Mouse (Mus musculus) left cerebral cortex, adult 2 months (tissue): ENCODE measurements around the gene Nedd4. TPM values are rescaled to one million over a fixed set of nuclear protein-coding genes. Genes with fewer than 3 reads are reported as not detected.
A peak's percentile ranks its signal among the peaks of the same experiment; 100 is the strongest.

Source experiments
- DNase-seq, 2 experiments: peaks; one replicate each; pipeline ENCODE4 v3.0.0; 2021 to 2022; ENCODE audit warnings: low spot score in 2 of 2, mixed read lengths in 1 of 2; ENCODE audit errors: extremely low spot score in 1 of 2
- H3K27ac ChIP-seq: fragments of 200-600 bp; 2 replicates; pipeline ENCODE4 v1.8.1; 2022
- H3K4me3 ChIP-seq: fragments of 200-600 bp; 2 replicates; pipeline ENCODE4 v1.8.1; 2022
- CTCF ChIP-seq: fragments of 200-600 bp; IDR thresholded peaks from 2 replicates; pipeline ENCODE4 v1.8.1; 2022; ENCODE audit warnings: antibody characterized with exemption, mild to moderate bottlenecking, moderate library complexity
- intact Hi-C: fragments of 180-260 bp; cut with DNase I; formaldehyde crosslinking; loops from one replicate; pipeline ENCODE4 v1.15.1; 2025
- total RNA-seq, 2 experiments: library from RNA; stranded (reverse); gene quantifications; 2 replicates each; pipeline ENCODE4 v1.2.3; 2021

Nedd4 gene
- total RNA-seq, 2 experiments from 2014 or later: 268 to 283 TPM

- intact Hi-C loops: no loop called here
- H3K27ac ChIP-seq: no peak overlapping the region
- DNase-seq: no peak
- TF ChIP-seq CTCF: no peak
- H3K4me3 ChIP-seq: no peak overlapping the region
Measured at GRCm38 (mm10) chr9:72686506-72686905, 24.4 kb downstream of the Nedd4 start.

- no peak for DNase-seq
- TF ChIP-seq CTCF: peak; percentile 34
- H3K27ac ChIP-seq: no peak overlapping the region
- H3K4me3 ChIP-seq: no peak overlapping the region
- intact Hi-C loops: no loop called here
Measured at GRCm38 (mm10) chr9:72689522-72689921, 27.4 kb downstream of the Nedd4 start.

DNA sequence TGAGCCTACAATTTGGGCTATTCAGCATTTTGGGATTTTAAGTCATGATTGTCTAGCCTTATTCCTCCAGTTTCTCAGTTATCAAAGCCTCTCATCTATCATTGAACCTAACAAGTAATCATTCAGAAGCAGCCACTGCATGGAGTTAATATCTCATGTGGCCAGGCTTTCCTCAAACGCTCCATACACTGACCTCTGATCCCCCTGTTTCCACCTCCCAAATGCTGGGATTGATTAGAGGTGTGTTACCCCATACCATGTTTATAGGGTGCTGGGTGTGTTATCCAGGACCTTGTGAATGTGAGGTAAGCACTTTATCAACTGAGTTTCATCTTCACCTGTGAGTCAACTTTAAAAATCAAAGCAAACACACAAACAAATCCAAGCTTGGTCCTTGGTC lies 28.7 kb downstream of the Nedd4 start:
- DNase-seq: no peak
- Histone ChIP-seq H3K4me3 (no peak overlapping the region), H3K27ac (no peak overlapping the region)
- TF ChIP-seq CTCF: no peak
- intact Hi-C loops: no loop called here

DNA sequence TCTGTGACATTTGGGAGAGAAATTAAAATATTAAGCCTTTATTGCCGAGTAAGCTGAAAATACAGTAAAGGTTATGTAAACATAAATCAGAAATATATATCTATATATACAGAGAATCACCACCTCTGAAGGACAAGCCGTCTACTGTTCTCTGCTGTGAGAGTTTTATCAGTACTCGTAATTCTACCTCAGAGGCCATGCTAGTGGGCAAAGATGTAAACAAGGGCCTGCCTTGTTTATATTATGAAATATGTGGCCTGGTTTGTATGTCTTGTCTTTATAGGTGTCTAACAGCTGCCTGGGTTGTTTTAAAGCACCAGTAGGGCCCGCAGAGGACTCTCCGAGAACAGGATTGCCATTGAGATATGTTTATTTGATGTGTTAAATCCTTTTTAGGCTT lies 29.8 kb downstream of the Nedd4 start:
- H3K4me3 ChIP-seq: no peak overlapping the region
- intact Hi-C loops: no loop called here
- DNase-seq: no peak
- peak overlapping the region; percentile 66 for H3K27ac ChIP-seq
- no peak for TF ChIP-seq CTCF

GRCm38 (mm10) chr9:72693081-72693696 lies 31.0 kb downstream of the Nedd4 start:
- TF ChIP-seq CTCF: no peak
- intact Hi-C loops: no loop called here
- DNase-seq: peak in 1 of 2 experiments; percentile 21
- Histone ChIP-seq H3K4me3 (peak overlapping the region; percentile 15; the same call in 1 of the 2 replicates), H3K27ac (peak overlapping the region; percentile 66)

DNA sequence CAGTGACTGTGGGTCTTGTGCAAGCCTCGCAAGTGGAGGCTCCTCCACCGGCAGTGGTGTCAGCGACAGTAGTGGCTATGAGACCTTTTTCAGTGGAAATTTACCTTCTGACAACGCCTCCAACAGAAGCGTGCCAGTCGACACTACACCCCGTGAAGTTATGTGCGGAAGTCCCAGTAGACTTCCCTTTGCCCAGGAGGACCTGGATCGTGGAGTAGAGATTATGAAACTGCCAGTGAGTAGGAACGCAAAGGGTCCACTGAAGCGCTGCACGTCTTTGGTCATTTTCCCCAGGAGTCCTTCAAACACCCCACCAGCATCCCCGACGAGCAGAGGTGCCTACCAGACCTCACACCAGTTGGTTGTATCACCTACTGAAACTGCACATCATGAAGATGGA lies 31.7 kb downstream of the Nedd4 start:
- no peak for DNase-seq
- intact Hi-C loops: no loop called here
- TF ChIP-seq CTCF: no peak
- Histone ChIP-seq H3K27ac (peak overlapping the region; percentile 66), H3K4me3 (no peak overlapping the region)

GRCm38 (mm10) chr9:72696508-72696907 lies 34.4 kb downstream of the Nedd4 start:
- intact Hi-C loops: no loop called here
- H3K4me3 ChIP-seq: no peak overlapping the region
- DNase-seq: no peak
- no peak overlapping the region for H3K27ac ChIP-seq
- TF ChIP-seq CTCF: no peak

- TF ChIP-seq CTCF: no peak
- intact Hi-C loops: no loop called here
- no peak for DNase-seq
- Histone ChIP-seq H3K4me3 (no peak overlapping the region), H3K27ac (no peak overlapping the region)
Measured at GRCm38 (mm10) chr9:72697779-72698178, 35.6 kb downstream of the Nedd4 start.

- intact Hi-C loops: no loop called here
- DNase-seq: no peak
- no peak for TF ChIP-seq CTCF
- no peak overlapping the region for H3K4me3 ChIP-seq
- peak overlapping the region; percentile 2; the same call in 1 of the 2 replicates for H3K27ac ChIP-seq
Measured at GRCm38 (mm10) chr9:72699702-72700101, 37.6 kb downstream of the Nedd4 start.

- Histone ChIP-seq H3K4me3 (no peak overlapping the region), H3K27ac (no peak overlapping the region)
- intact Hi-C loops: no loop called here
- TF ChIP-seq CTCF: no peak
- no peak for DNase-seq
Measured at GRCm38 (mm10) chr9:72701441-72701840, 39.3 kb downstream of the Nedd4 start.

GRCm38 (mm10) chr9:72702075-72702474 lies 39.9 kb downstream of the Nedd4 start:
- TF ChIP-seq CTCF: no peak
- DNase-seq: no peak
- Histone ChIP-seq H3K4me3 (no peak overlapping the region), H3K27ac (no peak overlapping the region)
- intact Hi-C loops: no loop called here

GRCm38 (mm10) chr9:72703142-72703541 lies 41.0 kb downstream of the Nedd4 start:
- no peak for TF ChIP-seq CTCF
- no peak overlapping the region for H3K27ac ChIP-seq
- no peak for DNase-seq
- H3K4me3 ChIP-seq: no peak overlapping the region
- intact Hi-C loops: no loop called here

- no peak overlapping the region for H3K27ac ChIP-seq
- no peak for TF ChIP-seq CTCF
- DNase-seq: no peak
- no peak overlapping the region for H3K4me3 ChIP-seq
- intact Hi-C loops: no loop called here
Measured at GRCm38 (mm10) chr9:72703754-72704153, 41.6 kb downstream of the Nedd4 start.

- TF ChIP-seq CTCF: no peak
- no peak for DNase-seq
- Histone ChIP-seq H3K27ac (no peak overlapping the region), H3K4me3 (no peak overlapping the region)
- intact Hi-C loops: no loop called here
Measured at GRCm38 (mm10) chr9:72705270-72705669, 43.1 kb downstream of the Nedd4 start.
